Mouse (Mus musculus) layer of hippocampus, adult 9-11 months (tissue): ENCODE measurements around the gene Gabrb3.
"Not testable (repeated sequence)": the region's sequence is repeated elsewhere in the genome, so short reads cannot be mapped to it uniquely, and the experiment has no call there.

Source experiments
- DNase-seq: peaks from one replicate; pipeline ENCODE4 v3.0.0; 2022

The Gabrb3 gene

GRCm38 (mm10) chr7:57711709-57712108, 292.2 kb downstream of the Gabrb3 start:
- no peak for DNase-seq

GRCm38 (mm10) chr7:57746836-57747235, 327.3 kb downstream of the Gabrb3 start:
- no peak for DNase-seq

- no peak for DNase-seq
Observed at GRCm38 (mm10) chr7:57760466-57760865, 341.0 kb downstream of the Gabrb3 start.

GRCm38 (mm10) chr7:57778754-57779153, 359.3 kb downstream of the Gabrb3 start:
- no peak for DNase-seq

- DNase-seq, result not testable (repeated sequence)
Observed at GRCm38 (mm10) chr7:57786102-57786501, 366.6 kb downstream of the Gabrb3 start.

- DNase-seq, result no peak
Observed at GRCm38 (mm10) chr7:57787520-57787919, 368.0 kb downstream of the Gabrb3 start.

- no peak for DNase-seq
Observed at GRCm38 (mm10) chr7:57803266-57803665, 383.8 kb downstream of the Gabrb3 start.

GRCm38 (mm10) chr7:57813716-57814115, 394.2 kb downstream of the Gabrb3 start:
- no peak for DNase-seq

GRCm38 (mm10) chr7:57842383-57842896, 422.9 kb downstream of the Gabrb3 start:
- DNase-seq, result no peak

- DNase-seq, result no peak
Observed at GRCm38 (mm10) chr7:57867951-57868350, 448.5 kb downstream of the Gabrb3 start.
